Mouse (Mus musculus) embryo, embryonic 10.5 days (tissue): ENCODE results near the gene Atox1.

Source experiments
- DNase-seq: peaks from one replicate; pipeline ENCODE4 v3.0.0-alpha.2; 2015; ENCODE audit warnings: low spot score

The Atox1 gene

DNA sequence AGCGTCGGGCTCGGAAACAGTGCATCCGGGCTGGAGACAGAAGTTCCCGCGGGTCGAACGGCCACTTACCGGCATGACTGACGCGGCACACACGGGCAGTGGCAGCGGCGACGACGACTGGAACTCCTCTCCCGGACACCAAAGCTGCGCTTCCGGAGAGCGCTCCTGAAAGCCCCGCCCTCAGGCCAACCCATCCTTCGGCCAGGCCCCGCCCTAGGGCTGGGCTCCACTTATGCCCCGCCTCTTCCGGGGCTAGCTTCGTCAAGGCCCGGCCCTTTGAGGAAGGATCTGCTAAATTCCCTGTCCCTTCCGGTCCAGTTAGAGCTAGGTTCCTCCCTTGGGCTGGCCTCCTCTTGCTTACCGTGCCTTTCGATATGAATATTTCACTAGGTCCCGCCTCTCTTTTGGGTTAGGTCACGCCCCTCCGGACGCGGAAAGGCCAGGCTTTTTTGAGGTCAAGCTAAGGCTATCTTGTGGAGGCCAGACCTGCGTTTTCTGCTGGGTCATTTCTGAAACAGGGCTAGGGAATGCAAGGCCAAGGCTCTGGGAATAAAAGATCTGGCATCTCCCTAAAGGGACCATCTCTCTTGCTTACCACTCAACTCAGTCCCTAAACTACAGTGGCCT lies at the start of gene Atox1:
Atox1 (minus strand) TSS at position 221 of the 627 bp plus-strand sequence.
- DNase-seq: peak; percentile 99

DNA sequence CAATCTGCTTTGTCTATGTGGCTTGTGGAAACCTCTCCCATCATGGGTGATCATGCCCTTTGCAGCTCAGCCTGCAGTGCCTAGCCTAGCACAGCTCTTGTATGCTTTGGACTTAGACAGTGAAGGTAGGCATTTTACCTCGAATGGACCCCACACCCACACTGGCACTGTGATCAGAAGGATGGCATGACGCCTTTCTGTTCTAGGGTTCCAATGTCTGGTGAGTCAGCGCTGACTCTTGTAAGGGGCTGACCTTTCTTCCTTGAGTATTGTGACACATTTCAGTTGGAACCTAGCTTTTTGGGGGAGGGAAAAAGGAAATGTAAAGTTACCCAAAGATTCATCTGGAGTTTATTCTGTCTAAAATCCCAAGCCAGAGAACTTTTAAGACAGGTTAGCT lies 44.4 kb upstream of the Atox1 start:
- no peak for DNase-seq

DNA sequence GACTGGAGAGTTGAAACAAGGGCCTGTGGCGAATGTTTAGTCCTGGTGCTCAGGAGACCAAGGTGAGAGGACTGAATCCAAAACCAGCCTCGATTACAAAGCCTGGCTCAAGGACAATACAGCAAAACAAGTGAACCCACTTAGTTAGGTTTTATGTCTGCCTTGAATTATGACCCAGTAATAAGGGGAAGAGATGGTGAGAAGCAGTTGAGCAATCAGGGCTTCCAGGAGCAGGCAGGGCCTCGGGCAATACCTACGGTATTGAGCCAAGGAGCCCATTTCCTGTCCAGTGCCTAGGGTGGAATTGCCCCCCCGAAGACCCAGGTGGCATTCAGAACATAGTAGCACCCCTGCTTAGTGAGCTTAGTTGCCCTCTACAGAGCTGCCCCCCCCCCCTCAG lies 41.8 kb upstream of the Atox1 start:
- DNase-seq: no peak

DNA sequence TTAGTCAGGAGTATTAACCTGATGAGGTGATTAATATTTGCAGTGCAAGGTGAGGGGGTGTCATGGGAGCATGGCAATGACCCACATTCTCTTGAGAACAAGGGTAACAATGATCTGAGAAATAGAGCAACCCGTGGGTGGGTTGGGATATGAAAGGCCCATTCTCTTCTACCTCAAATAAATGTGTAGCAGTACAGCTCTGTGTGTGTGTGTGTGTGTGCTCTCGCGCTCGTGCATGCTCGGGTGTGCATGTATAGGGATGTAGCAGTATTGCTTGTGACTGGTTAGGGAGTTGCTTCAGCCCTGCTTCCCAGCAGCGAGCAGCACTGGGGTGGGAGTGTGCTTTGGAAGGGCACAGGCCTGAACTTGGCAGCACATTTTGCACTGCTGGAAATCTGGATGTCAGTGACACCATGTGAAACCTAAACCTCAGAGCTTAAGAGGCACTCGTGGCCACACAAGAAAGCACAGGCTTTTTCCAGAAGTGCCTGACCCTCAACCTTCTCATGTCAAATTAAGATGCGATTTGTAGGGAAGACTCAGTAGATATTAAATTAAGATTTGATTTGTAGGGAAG lies 41.0 kb upstream of the Atox1 start:
- no peak for DNase-seq

DNA sequence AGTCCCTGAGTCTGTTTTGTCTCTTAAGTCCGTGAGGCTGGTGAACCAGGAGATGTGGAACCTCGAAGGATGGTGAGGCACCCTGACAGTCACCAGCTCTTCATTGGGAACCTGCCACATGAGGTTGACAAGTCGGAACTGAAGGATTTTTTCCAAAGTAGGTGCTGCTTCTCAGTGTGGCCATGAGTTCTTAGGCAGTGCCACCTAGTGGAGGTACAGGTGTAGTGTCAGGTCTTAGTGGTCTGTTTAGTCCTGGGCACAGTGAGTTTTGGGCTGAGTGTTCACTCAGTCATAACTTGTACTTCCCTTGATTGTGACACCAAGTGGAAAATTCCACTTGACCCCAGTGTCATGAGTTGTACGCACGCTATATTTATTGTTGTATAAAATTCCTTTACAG lies 36.8 kb upstream of the Atox1 start:
- peak; percentile 76 for DNase-seq

DNA sequence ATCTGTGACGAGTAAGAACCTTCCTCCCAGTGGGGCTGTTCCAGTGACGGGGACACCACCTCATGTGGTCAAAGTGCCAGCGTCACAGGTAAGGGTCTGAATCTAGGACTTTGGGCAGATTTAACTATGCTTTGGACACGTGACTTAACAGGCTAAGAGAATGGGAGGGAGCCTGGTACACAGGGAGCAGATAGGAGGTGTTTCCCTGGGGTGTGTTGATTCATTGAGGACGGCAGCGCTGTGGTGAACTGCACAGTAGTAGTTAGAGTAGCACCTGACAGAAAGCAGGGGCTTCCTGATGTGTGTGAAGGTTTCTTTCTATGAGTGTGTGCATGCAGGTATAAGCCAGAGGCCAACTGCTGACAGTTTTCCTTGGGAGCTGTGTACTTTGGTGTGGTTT lies 35.1 kb upstream of the Atox1 start:
- DNase-seq: no peak

DNA sequence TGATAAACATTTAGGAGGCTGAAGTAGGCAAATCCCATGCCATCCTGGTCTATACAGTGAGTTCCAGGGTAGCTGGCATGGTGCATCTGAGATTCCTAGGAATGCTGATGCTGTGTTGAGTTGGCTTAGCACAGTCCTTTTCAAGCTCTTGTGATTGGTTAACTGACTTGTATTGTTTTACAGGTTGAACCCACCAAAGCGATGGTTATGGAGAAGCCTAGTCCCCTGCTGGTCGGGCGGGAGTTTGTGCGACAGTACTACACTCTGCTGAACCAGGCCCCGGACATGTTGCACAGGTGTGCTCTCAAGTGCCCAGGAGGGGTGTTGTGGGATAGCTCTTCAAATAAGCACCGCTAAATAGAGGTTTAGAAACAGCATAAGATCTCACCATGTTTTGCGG lies 24.4 kb upstream of the Atox1 start:
- DNase-seq: no peak

DNA sequence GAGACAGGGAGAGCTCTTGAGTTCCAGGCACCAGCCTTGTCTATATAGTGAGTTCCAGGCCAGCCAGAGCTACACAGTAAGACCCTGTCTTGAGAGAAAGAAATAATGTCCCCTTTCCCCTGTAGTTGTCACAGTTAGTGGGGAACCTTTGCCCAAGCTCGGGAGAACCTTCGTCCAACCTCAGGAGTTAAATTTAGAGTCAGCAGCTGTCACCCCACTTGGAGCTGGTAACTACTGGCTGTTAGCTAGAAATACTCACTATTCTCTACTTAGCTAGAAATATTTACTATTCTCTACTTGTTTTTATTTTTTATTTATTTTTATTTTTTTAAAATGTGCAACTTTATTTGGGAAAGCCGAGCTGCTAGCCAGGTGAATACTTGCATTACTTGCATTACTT lies 12.2 kb upstream of the Atox1 start:
- no peak for DNase-seq

DNA sequence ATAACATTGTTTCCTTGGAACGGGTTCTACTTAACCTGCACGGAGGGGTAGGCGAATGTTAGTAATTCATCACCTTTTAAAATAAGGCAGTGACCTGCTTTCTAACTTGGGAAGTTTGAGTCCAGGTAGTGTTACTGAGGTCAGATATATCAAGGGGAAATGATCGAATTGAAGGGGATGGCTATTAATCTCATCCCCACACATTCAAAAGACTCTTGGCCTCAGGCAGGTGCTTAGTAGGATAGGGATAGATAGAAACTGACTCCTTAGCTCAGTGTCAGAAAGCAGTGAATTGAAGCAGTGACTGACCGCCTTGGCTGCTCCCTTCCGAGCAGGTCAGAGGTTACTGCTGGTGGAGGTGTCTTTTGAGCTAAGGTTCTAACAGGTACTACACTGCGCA lies 10.4 kb upstream of the Atox1 start:
- DNase-seq: no peak

DNA sequence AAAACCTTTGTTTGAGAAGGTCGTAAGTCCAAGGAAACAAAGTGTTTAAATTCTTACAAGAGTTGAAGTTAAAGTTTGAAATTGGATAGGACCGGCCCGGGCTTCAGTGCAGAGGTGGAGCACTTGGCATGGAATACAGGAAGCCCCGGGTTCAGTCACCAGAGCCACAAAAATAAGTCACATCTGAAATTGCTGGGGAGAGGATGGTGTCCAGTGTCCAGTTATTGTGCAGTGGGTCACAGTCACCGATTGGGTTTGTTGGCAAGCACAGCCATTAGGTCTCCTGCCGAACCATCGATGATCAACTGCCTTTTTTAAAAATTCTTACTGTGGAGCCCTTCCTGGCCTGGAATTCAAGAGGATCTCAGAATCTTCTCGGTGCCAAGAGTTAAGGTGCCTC lies 9.7 kb upstream of the Atox1 start:
- DNase-seq: no peak

DNA sequence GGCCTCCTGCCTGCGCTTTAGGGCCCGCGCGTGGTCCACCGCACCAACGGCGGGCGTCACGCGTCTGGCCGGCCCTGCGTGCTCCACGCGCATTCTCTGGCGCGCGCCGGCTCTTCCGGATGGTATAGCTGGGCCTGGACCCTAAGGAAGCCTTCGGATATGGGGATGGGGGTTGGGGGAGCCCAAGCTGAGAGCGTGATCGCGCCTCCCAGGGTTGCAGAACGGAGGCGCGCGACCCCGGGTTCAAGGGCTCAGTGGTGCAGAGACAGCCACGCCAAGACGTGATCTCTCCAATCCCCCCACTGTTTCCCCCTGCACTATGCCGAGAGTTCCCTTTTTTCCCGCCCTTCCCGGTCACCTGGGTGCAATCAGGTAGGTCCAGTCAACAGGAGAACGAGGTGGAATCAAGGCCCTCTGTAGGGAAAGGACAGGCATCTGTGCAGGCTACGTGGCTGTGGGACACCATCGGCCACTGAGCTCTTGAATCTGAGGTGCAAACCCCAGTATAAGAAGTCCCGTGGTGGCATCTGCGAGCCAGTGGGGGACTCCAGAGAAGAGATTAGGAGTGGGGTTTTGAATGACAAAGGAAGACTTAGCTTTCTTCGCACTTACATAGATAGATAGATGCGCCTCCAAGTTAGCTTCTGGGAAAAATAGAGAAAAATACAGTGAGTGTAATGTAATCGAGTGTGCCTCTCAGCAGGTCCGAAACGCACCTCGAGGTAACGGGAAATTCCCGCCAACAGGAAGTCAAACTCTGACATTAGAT lies 9.1 kb upstream of the Atox1 start:
- DNase-seq: peak; percentile 45

DNA sequence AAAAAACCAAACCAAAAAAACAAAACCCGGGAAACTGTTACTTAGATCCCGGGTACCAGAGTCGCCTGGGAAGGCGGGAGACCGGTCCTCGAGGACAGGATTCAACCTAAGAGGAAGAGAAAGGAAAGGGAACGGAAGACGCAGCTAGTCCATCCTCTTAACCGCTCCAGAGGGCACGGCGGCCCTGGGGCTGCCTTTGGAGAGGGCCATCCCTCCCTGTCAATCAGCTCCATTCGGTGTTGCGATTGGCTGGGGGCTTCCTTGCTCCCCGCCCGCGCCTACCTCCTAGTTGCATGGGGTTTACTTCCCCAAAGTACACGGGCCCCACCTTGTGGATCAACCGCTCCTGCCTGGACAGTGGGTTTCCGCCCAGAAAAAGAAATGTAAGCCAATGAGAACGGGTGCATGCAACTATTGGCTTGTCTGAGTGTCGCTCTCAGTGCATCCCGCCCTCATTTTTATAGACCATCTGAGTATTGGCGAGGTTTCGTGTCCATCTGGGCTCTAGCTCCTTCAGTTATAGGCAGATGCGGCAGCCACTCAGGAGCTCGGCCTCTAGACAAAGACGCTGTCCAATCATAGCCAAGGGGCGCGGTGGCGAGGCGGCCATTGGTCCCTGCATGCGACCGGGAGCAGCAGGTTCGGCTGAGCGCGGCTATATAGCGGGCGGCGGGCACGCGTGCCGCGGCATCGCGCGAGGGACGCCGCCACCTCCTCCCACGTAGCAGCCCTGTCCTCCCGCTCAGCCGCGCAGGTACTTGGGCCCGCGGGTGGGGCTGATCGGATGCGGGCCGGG lies 8.2 kb upstream of the Atox1 start, which contains the start of gene G3bp1:
G3bp1 (plus strand) TSS at position 638 of the 796 bp plus-strand sequence.
- DNase-seq: peak; percentile 99

DNA sequence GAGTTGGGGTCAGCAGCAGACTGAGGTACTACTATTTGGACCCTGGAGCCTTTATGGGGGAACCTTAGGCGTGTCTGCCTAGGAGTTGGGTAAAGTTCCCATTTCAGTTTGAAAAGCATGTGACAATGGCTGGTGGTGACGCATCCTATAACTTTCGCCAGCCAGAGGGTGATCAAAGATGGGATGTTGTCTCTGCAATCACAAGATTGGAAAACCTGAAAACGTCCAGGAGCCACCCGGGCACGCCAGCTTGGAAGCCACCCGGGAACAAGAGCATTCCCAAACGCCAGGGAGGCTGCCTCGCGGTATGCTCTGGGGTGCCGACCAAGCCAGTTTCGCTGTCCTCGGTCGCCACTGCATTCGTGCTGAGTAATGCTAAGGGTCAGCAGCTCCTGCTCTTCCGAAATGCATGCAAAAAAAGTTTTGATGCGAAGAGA lies 7.6 kb upstream of the Atox1 start:
- DNase-seq: no peak

DNA sequence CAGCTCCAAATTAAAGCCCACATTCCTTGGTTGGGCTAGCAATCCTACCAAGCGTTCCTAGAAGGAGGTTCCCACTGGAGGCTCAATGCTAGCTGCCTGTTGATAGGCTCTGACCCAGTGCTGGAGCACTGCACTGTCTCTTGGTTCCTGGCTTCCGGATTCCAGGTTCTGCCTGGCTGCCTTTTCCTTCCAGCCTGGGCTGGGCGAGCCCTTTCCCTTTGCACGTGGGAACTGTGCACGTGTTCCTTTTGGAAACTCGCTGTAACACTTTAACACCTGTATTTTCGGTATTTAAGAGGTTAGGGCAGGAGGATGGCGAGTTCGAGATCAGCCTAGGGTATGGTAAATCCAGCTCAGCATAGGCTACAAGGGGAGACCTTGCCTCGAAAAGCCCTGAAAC lies 7.0 kb upstream of the Atox1 start:
- DNase-seq: peak; percentile 17

DNA sequence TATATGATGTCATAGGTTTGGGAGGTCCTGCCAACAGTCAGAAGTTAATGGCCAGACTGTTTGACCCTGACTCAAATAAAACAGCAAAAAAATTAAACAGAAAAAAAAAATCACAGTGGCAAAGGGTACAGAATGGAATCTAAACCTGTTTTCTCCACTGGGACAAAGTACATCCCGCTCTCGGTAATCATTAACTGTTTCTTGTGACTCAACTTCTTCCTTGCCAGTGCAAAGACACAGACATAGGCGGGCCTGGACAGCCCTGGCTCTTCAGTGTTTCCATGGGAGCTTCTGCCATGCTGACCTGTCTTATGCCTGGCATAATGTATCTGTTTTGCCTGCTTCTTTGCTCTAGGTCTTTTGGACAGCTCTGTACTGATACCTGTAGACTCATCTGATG lies 4.1 kb upstream of the Atox1 start:
- DNase-seq: no peak

DNA sequence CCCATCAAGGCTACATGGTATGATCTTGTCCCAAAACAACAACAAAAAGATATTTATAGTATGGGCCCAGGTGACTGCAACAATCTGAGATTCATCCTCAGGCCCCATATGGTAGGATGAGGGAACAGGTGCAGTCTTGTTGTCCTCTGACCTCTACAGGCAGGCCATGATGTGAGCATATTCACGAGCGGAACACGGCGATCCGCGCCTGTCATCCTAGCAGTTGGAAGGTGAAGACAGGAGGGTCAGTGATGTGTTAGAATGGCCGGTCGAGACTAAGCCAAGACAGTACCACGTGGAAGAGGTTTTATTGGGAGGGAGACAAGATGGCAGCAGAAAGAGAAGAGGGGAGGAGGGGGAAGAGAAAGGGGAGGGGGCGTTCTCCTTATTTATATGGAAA lies 3.7 kb upstream of the Atox1 start:
- DNase-seq: no peak

DNA sequence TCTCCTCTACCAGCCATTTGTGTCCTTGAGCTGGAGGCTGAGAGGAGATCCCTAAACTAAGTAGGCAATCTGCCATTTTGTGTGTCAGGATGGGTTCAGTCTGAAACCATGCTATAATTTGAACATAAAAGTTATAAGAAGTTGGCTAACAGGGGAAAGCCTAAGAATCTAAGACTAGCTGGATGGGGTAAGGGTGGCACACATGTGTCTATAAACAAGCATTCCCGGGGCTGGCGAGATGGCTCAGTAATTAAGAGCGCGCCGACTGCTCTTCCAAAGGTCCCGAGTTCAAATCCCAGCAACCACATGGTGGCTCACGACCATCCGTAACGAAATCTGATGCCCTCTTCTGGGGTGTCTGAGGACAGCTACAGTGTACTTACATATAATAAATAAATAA lies 1.1 kb upstream of the Atox1 start:
- no peak for DNase-seq

DNA sequence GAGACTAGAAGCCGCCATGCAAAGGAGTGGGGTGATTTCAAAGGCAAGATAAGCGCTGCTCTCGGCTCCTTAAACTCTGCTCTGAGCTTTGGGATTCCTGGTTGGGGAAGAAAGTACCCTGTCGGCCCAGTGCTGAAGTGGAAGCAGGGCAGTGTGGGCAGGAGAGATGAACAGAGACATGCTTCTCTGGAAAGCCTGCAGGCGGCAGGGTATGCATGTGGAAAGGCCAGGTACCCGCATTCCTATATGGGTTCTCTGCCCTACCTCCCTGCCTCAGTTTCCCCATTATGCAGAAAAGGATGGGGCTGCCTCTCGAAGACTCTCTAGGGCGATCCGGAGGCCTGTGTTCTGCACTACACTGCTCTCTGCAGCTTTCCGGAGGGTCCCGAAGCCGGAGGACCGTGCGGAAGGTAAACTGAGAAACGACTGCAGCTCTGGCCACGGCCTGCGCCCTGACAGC lies 450 bp downstream of the Atox1 start:
- DNase-seq: peak; percentile 38

DNA sequence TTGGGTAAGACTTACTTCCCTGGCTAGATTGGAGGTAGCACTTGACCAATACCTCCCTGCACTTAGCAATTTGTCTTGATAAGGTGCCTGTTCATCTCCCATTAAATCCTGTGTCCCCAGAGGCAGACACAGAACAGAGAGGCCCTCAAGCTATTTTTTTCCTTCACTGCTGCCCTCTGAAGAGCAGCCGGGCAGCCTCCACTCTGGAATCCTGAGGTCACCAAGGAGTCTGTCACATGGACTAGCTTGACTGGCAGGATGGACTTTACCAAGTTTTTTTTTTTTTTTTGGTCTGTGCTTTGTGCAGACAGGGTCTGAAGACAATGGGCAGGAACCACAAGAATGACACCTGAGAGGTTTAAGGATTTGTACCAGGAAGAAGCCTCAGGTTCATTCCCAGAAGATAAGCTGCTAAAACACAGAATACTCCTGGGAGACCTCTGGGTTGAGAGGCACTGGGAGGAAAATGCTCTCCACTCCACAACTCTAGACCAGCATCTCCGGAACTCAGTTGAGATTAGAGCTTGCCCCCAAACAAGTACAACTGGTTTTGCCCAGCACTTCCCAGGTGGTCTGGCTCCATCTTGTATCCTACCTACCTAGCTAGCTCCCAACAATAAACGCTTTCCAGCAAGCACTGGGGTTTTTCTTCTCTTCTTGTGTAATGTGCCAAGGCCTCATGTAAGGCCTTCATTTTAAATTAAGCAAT lies 1.0 kb downstream of the Atox1 start:
- peak; percentile 36 for DNase-seq

DNA sequence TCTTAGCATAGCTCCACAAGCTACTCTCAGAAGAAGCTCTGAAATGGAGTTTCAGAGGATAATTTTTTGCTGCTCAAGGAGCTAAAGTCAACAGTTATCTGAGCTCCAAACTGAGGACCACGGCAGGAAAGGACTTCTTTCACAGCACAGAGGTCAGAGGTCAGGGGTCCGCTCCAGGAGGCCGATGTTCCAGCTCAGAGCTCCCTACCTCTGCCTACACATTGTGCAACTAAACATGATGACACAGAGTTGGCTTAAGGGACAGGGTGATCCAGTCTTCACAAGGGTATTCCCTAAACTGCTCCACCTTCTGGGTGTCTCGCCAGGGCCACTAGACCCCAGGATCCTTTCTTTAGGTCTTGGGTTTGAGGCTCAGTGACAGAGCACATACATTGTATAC lies 2.5 kb downstream of the Atox1 start:
- no peak for DNase-seq

DNA sequence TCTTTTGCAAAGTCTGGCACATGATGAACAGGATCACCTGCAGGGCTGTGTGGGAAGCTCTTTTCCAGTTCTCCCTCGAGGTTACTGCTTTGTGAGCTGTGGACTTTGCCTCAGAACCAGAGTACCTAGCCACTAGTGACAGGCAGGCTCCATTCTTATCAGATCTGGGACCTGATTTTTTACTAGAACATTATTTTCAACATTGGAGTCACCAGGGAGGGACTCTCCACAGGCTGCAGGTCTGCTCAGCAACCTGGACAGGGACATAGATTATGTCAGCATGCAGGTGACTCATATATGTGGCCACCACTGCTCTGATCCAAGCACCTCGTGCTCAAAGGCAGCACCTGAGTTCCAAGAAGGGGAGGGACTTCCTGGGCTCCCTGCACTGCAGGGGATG lies 5.9 kb downstream of the Atox1 start:
- DNase-seq: no peak

DNA sequence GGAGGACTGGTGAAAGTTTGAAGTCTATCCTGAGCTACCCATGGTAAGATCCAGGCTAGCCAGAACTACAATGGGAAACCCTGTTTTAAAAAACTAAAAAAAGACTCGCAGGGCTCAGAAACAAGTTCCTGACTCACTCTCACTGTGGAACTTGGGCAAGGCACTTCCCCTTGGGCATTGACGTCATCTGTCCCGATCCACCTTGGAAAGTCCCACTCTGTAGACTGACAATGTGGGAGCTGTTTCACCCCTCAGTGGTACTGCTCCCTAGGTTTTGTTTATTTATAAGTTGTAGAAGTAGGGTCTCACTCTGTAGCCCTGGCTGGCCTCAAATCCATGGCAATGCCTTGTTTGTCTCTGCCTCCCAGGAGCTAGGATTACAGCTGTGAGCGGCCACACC lies 7.4 kb downstream of the Atox1 start:
- DNase-seq: no peak
